ENCODE assay signal across 15 mouse cellular contexts in the genomic region with DNA sequence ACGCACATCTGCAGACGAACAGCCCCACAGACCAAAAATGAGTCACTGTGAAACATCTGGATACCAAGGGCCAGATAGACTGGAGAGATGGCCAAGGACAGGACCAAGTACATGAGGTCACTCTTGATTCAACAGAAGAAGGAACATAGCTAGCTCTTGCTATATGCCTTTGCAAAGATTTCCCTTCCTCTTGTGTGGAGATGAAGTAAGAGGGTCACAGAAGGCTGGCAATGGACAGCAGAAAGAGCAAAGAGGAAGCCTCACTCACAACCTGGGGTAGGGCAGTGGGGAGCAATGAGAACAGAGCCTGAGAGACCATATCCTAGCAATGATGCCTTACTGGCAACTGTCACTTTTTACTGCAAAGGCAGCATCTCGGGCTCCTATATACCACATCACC.
"Had no signal": no experiment of that assay in that cellular context is flagged by ENCODE, and none has a peak within 500 bp of the region (broad histone marks: within the 10 kb centered on the region; RNA-seq: fewer than 3 reads in every experiment).

No protein-coding gene starts in this region.

- ATAC-seq: intestine, embryonic 15.5 days; lung, postnatal 0 days had no signal

- H3K4me2 ChIP-seq: intestine, embryonic 15.5 days; kidney, embryonic 15.5 days; limb, embryonic 15.5 days; neural tube, embryonic 12.5 days had no signal

- H3K9me3 ChIP-seq: intestine, embryonic 15.5 days; kidney, embryonic 15.5 days; limb, embryonic 15.5 days; midbrain, embryonic 10.5 days; neural tube, embryonic 12.5 days had no signal

- H3K4me1 ChIP-seq: limb, embryonic 15.5 days; neural tube, embryonic 12.5 days had no signal

- H3K9ac ChIP-seq: intestine, embryonic 15.5 days; kidney, embryonic 15.5 days; limb, embryonic 15.5 days; neural tube, embryonic 12.5 days had no signal

- H3K4me3 ChIP-seq: intestine, embryonic 15.5 days; kidney, embryonic 15.5 days; limb, embryonic 15.5 days; midbrain, embryonic 10.5 days; neural tube, embryonic 12.5 days had no signal

- H3K27ac ChIP-seq: intestine, embryonic 15.5 days; kidney, embryonic 15.5 days; limb, embryonic 15.5 days; midbrain, embryonic 10.5 days; neural tube, embryonic 12.5 days had no signal

- H3K27me3 ChIP-seq: intestine, embryonic 15.5 days; kidney, embryonic 15.5 days; limb, embryonic 15.5 days; neural tube, embryonic 12.5 days had no signal

- H3K36me3 ChIP-seq: intestine, embryonic 15.5 days; kidney, embryonic 15.5 days; limb, embryonic 15.5 days; midbrain, embryonic 10.5 days; neural tube, embryonic 12.5 days had no signal

- DNase-seq: kidney, postnatal 14 days; layer of hippocampus, postnatal 36 days; lung, adult 18-20 months; midbrain, embryonic 14.5 days; retina, postnatal 1 day; right cerebral cortex, postnatal 4 days; spleen, adult 18-20 months; thymus, adult 18-20 months; thymus, postnatal 14 days had no signal
